In the genomic region with DNA sequence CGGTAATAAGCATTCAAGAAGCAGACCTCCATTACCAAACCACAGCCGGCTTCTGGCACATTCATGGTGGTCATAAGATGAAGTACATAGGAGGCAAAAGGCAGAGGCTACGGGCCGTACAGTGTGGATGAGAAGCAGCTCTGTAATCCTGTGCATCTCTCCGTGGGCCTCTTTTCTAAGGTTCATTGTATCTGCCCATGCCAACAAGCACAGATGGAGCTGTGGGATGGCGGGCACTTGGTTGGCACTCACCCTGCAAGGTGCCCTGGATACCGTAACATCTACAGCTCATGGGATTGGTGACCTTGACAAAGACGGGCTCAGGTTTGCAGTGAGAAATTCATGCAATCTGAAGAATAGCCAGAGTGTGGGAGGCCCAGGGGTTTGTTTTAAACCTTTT, we compare ENCODE assay signal across 20 mouse cellular contexts. TPM values are rescaled to one million over a fixed set of nuclear protein-coding genes. Genes with fewer than 3 reads are reported as not detected.
DNase-seq lines count a peak whose midpoint lies in the region.
"Had no signal": no experiment of that assay in that cellular context is flagged by ENCODE, and none has a peak within 500 bp of the region (broad histone marks: within the 10 kb centered on the region; RNA-seq: fewer than 3 reads in every experiment).

No protein-coding gene starts in this region.

- peak; percentile 63 for DNase-seq in left cerebral cortex, postnatal 4 days
- no peak for DNase-seq in left cerebral cortex, adult 11 months (ENCODE audit: low spot score)
- peak; percentile 86 for DNase-seq in cerebellum, adult 11 months
- peak; percentile 84 for DNase-seq in cerebellum, adult 8-10 months
- peak; percentile 87 to 90 for DNase-seq in cerebellum, postnatal 36 days
- no peak for DNase-seq in adrenal gland, postnatal 10 days
- no peak for DNase-seq in spleen, postnatal 14 days (ENCODE audit: low spot score in 2 of 2)
- DNase-seq: adrenal gland, adult 2 months; B cell, adult 2 months; gastrocnemius, adult 2 months; kidney, adult 9 months; kidney, postnatal 36 days; lung, embryonic 14.5 days; lung, postnatal 4 days; right cerebral cortex, postnatal 14 days; thymus, postnatal 14 days had no signal

- intact Hi-C loops in left cerebral cortex, postnatal 4 days (cut with DNase I), result no loop called here

RNA-seq across cellular contexts. Expression of a gene that starts 53.4 kb away (rescaled TPM):
- 1 to 10 TPM; 1.3 to 2.6 TPM for total RNA-seq in left cerebral cortex, postnatal 4 days (2021)
- under 1 TPM; 0.45 to 0.57 TPM for total RNA-seq in adrenal gland, postnatal 10 days (2021)
- total RNA-seq: gastrocnemius, adult 2 months; gastrocnemius, postnatal 4 days; heart, adult 8-10 months; megakaryocyte-erythroid progenitor cell, adult 5-6 weeks; MEL had no signal

RNA-seq across cellular contexts. Expression of a gene that starts 54.2 kb away (rescaled TPM):
- total RNA-seq in left cerebral cortex, postnatal 4 days (2021), result 100 to 1,000 TPM; 122 to 129 TPM
- total RNA-seq in adrenal gland, postnatal 10 days (2021), result 1 to 10 TPM; 7.0 to 8.4 TPM
- total RNA-seq: MEL had no signal

Comparison
In these comparisons a context has a peak if more than half of its experiments do, and no peak if none do; other contexts are left out.
1. DNase-seq: peak in left cerebral cortex, postnatal 4 days (single experiment), cerebellum, adult 11 months (single experiment), cerebellum, adult 8-10 months (single experiment) and cerebellum, postnatal 36 days (2 of 2); none in left cerebral cortex, adult 11 months (single experiment), adrenal gland, postnatal 10 days (single experiment) and spleen, postnatal 14 days (0 of 2).
2. RNA of a gene that starts 54.2 kb away (total RNA-seq): 122 to 129 TPM in left cerebral cortex, postnatal 4 days; 7.0 to 8.4 TPM in adrenal gland, postnatal 10 days; every median in the first group is over 10 times any median in the second.